Mouse (Mus musculus) ES-CJ7 (cell line): Measurements from ENCODE around the gene Vdac2.

Experiments
- DNase-seq: peaks from one replicate; pipeline ENCODE4 v3.0.0; 2011; ENCODE audit warnings: low read depth, low spot score

Gene Vdac2

GRCm38 (mm10) chr14:21817453-21817852 is 7.6 kb upstream of the Vdac2 start:
- DNase-seq: no peak

GRCm38 (mm10) chr14:21820880-21821505 is 4.0 kb upstream of the Vdac2 start:
- DNase-seq: no peak

GRCm38 (mm10) chr14:21822307-21822706 is 2.7 kb upstream of the Vdac2 start:
- no peak for DNase-seq

- DNase-seq: no peak
Measured at GRCm38 (mm10) chr14:21822795-21823374, 2.2 kb upstream of the Vdac2 start.

- DNase-seq: no peak
Measured at GRCm38 (mm10) chr14:21823897-21824296, 1.1 kb upstream of the Vdac2 start.

GRCm38 (mm10) chr14:21825786-21826491 is 901 bp downstream of the Vdac2 start:
- DNase-seq: no peak

GRCm38 (mm10) chr14:21830876-21831767 is 6.1 kb downstream of the Vdac2 start:
- peak; percentile 96 for DNase-seq

GRCm38 (mm10) chr14:21831830-21832403 is 6.9 kb downstream of the Vdac2 start:
- DNase-seq: peak; percentile 68

- DNase-seq: no peak
Measured at GRCm38 (mm10) chr14:21838336-21839017, 13.4 kb downstream of the Vdac2 start.

- no peak for DNase-seq
Measured at GRCm38 (mm10) chr14:21841819-21842592, 17.0 kb downstream of the Vdac2 start.

- no peak for DNase-seq
Measured at GRCm38 (mm10) chr14:21843263-21843662, 18.2 kb downstream of the Vdac2 start.

GRCm38 (mm10) chr14:21846827-21847380 is 21.9 kb downstream of the Vdac2 start:
- DNase-seq: no peak

GRCm38 (mm10) chr14:21847381-21848165 is 22.5 kb downstream of the Vdac2 start:
- DNase-seq: peak; percentile 82

- DNase-seq: peak; percentile 97
Measured at GRCm38 (mm10) chr14:21848166-21849154, 23.4 kb downstream of the Vdac2 start, which contains the start of gene Comtd1. Gene Comtd1, minus strand, starts transcription at chr14:21848977.

- peak; percentile 68 for DNase-seq
Measured at GRCm38 (mm10) chr14:21849524-21850418, 24.7 kb downstream of the Vdac2 start.

- DNase-seq: no peak
Measured at GRCm38 (mm10) chr14:21850419-21851127, 25.5 kb downstream of the Vdac2 start.
